ENCODE assay signal across 8 mouse cellular contexts in genomic region chr10:25297666-25298263, GRCm38 (mm10). TPM values are rescaled to one million over a fixed set of nuclear protein-coding genes. Genes with fewer than 3 reads are reported as not detected.
DNase-seq lines count a peak whose midpoint lies in the region; ATAC-seq lines count a peak whose summit lies in the region.

No protein-coding gene starts in this region.

- no peaks in the 10 kb centered on the region for H3K9me3 ChIP-seq in embryonic facial prominence, embryonic 11.5 days (replicated peaks; ENCODE audit: control insufficient read depth, low read length)
- no peaks in the 10 kb centered on the region for H3K9me3 ChIP-seq in hindbrain, embryonic 16.5 days (ENCODE audit: control insufficient read depth, low read length)
- H3K9me3 ChIP-seq in midbrain, embryonic 13.5 days: no peaks in the 10 kb centered on the region

- H3K36me3 ChIP-seq in embryonic facial prominence, embryonic 11.5 days (replicated peaks; ENCODE audit: control insufficient read depth, insufficient read depth, low read depth, low read length): no peaks in the 10 kb centered on the region
- no peaks in the 10 kb centered on the region for H3K36me3 ChIP-seq in hindbrain, embryonic 16.5 days (ENCODE audit: control insufficient read depth, insufficient read depth, low read length)
- no peaks in the 10 kb centered on the region for H3K36me3 ChIP-seq in midbrain, embryonic 13.5 days

- peak overlapping the region; percentile 61; the same call in 1 of the 2 replicates for H3K4me3 ChIP-seq in embryonic facial prominence, embryonic 11.5 days (ENCODE audit: low read depth, low read length)
- H3K4me3 ChIP-seq in hindbrain, embryonic 16.5 days (ENCODE audit: low read length): peak overlapping the region; percentile 72
- peak overlapping the region; percentile 66 for H3K4me3 ChIP-seq in midbrain, embryonic 13.5 days (replicated peaks)

- peak overlapping the region; percentile 36; the same call in 1 of the 2 replicates for H3K27ac ChIP-seq in embryonic facial prominence, embryonic 11.5 days (replicated peaks; ENCODE audit: low read depth, low read length)
- peak overlapping the region; percentile 59; the same call in 1 of the 2 replicates for H3K27ac ChIP-seq in hindbrain, embryonic 16.5 days (ENCODE audit: low read depth, low read length)
- H3K27ac ChIP-seq in midbrain, embryonic 13.5 days: no peak overlapping the region

- peak; percentile 19 for DNase-seq in embryo, embryonic 10 days (ENCODE audit: low spot score)
- no peak for DNase-seq in embryo, embryonic 11 days
- peak; percentile 24 for DNase-seq in 3T3-L1 (ENCODE audit: low read depth, low spot score)
- no peak for DNase-seq in embryonic facial prominence, embryonic 11.5 days (ENCODE audit: low spot score)
- no peak for DNase-seq in ovary, postnatal 14 days (ENCODE audit: low spot score)

- ATAC-seq in embryonic facial prominence, embryonic 11.5 days (replicated peaks; ENCODE audit: insufficient number of reproducible peaks, low FRiP score, low TSS enrichment, low read depth): no peak
- no peak for ATAC-seq in hindbrain, embryonic 16.5 days
- ATAC-seq in midbrain, embryonic 13.5 days: 0 out of 2 replicates have a peak, but pooled peaks have one; percentile 19
- ATAC-seq in activated CD4-positive, CD25-positive, alpha-beta regulatory T cell, adult 4 months: no peak

- H3K27me3 ChIP-seq in embryonic facial prominence, embryonic 11.5 days (ENCODE audit: control insufficient read depth, insufficient read depth, low read length): no peaks in the 10 kb centered on the region
- H3K27me3 ChIP-seq in hindbrain, embryonic 16.5 days (replicated peaks; ENCODE audit: control insufficient read depth, insufficient read depth, low read length): no peaks in the 10 kb centered on the region
- H3K27me3 ChIP-seq in midbrain, embryonic 13.5 days: peaks cover 4% of the 10 kb centered on the region; the same call in 1 of the 2 replicates

- peak overlapping the region; percentile 39 for H3K9ac ChIP-seq in embryonic facial prominence, embryonic 11.5 days (replicated peaks; ENCODE audit: low read length)
- H3K9ac ChIP-seq in hindbrain, embryonic 16.5 days (ENCODE audit: low read depth, low read length): peak overlapping the region; percentile 51
- peak overlapping the region; percentile 24 for H3K9ac ChIP-seq in midbrain, embryonic 13.5 days (replicated peaks)

- no peaks in the 10 kb centered on the region for H3K4me1 ChIP-seq in embryonic facial prominence, embryonic 11.5 days (ENCODE audit: control insufficient read depth, insufficient read depth, low read length)
- H3K4me1 ChIP-seq in hindbrain, embryonic 16.5 days (ENCODE audit: control insufficient read depth, insufficient read depth, low read depth, low read length): peaks cover 9% of the 10 kb centered on the region
- peaks cover 13% of the 10 kb centered on the region for H3K4me1 ChIP-seq in midbrain, embryonic 13.5 days (replicated peaks)

- 23% methylated on average over 12 of the region's 12 CpGs for WGBS in embryonic facial prominence, embryonic 11.5 days
- WGBS in hindbrain, embryonic 16.5 days: 37% methylated on average over 12 of the region's 12 CpGs
- 31% methylated on average over 12 of the region's 12 CpGs for WGBS in midbrain, embryonic 13.5 days

- H3K4me2 ChIP-seq in embryonic facial prominence, embryonic 11.5 days (ENCODE audit: low read depth, low read length): peak overlapping the region; percentile 8; the same call in 1 of the 2 replicates
- peak overlapping the region; percentile 74 for H3K4me2 ChIP-seq in hindbrain, embryonic 16.5 days (ENCODE audit: low read length)
- H3K4me2 ChIP-seq in midbrain, embryonic 13.5 days (replicated peaks): peak overlapping the region; percentile 64

RNA-seq across cellular contexts. Expression of gene Akap7, which starts 9.9 kb away (rescaled TPM):
- polyA plus RNA-seq in embryonic facial prominence, embryonic 11.5 days (2014; fragmentation: Nextera tagmentation; extraction: Ambion mirVana): 24.8 and 28.6 TPM in 2 replicates
- polyA plus RNA-seq in hindbrain, embryonic 16.5 days (2015; fragmentation: Nextera tagmentation; extraction: Ambion mirVana): 61.6 and 78.8 TPM in 2 replicates
- 20.9 and 21.3 TPM in 2 replicates for polyA plus RNA-seq in midbrain, embryonic 13.5 days (2015; fragmentation: Nextera tagmentation; extraction: Ambion mirVana)
- polyA plus RNA-seq in activated CD4-positive, CD25-positive, alpha-beta regulatory T cell, adult 4 months (2017; shearing (Covaris generic)): 1 to 10 TPM; 4.1 to 5.4 TPM

Comparison
In these comparisons a context has a peak if more than half of its experiments do, and no peak if none do; other contexts are left out.
1. DNase-seq: peak in embryo, embryonic 10 days (single experiment) and 3T3-L1 (single experiment); none in embryo, embryonic 11 days (single experiment), embryonic facial prominence, embryonic 11.5 days (single experiment) and ovary, postnatal 14 days (single experiment).
2. H3K4me2 ChIP-seq: peak in every context shown above with its lines; median percentile 74 in hindbrain, embryonic 16.5 days; 64 in midbrain, embryonic 13.5 days; 8 in embryonic facial prominence, embryonic 11.5 days.
3. Peak in every context shown above with its lines, with median percentiles within 50 percentile points of each other: H3K4me3 ChIP-seq and H3K9ac ChIP-seq.